Mouse (Mus musculus) kidney, postnatal 36 days (tissue): ENCODE data around the gene Pla2g16.
A peak's percentile ranks its signal among the peaks of the same experiment; 100 is the strongest.

ENCODE experiments used
- DNase-seq, 2 experiments: peaks; one replicate each; pipeline ENCODE4 v3.0.0; 2021 to 2022; ENCODE audit warnings: mixed read lengths in 2 of 2

Pla2g16 gene

DNA sequence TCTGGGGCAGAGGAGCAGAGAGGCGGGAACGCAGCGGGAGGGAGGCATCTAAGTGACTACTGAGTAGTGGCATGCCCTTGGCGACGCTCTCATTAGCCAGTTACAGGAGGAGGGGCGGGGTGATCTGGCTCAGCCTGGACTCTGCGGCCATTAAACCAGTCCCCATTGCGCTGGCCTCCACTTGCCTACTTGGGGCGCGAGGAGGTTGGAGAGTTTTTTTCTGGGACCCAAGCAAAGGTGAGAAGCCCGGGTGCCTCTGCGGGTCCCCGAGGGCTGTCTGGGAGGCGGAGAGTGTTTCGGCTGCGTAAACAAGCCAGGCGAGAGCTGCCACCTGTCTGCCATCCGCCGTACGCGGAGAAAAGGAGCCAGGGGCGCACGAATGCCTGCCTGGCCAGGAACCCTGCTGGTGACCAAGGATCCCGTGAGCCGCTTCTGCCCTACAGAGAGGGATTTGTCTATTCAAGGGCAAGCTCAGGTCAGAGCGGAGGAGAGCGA, at the start of gene Pla2g16:
Pla2g16 (plus strand) TSS at position 132 of the 495 bp plus-strand sequence.
- DNase-seq = peak; percentile 87

DNA sequence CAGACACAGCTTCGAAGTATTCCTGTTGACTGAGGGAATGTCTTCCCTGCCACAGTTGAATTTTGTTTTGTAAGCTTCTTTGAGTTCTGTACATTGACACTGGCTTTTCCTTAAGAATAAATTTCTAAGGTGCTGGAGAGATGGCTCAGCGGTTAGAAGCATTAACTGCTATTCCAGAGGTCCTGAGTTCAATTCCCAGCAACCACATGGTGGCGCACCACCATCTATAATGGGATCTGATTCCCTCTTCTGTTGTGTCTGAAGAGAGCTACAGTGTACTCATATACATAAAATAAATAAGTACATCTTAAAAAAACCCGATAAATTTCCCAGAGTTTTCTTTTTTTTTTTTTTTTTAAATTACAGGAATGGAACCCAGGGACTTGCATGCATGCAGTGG, 49.2 kb upstream of the Pla2g16 start:
- peak in 1 of 2 experiments; percentile 39 for DNase-seq

DNA sequence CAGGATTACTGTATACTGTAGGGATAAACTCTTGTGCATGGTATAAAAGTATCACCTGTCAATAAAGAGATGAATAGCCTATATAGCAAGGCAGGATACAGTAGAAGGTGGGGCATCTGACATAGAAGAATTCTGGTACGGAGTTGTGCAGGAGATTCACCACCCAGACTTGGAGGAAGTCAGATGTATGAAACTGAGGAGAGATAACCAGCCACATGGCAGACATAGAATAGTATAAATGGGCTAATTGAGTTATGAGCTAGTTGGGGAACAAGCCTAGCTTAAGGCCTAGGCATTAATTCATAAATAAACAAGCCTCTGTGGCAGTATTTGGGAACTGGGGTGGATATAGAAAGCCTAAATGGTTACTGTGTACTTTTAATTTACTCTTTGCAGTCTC, 40.8 kb upstream of the Pla2g16 start:
- no peak for DNase-seq

DNA sequence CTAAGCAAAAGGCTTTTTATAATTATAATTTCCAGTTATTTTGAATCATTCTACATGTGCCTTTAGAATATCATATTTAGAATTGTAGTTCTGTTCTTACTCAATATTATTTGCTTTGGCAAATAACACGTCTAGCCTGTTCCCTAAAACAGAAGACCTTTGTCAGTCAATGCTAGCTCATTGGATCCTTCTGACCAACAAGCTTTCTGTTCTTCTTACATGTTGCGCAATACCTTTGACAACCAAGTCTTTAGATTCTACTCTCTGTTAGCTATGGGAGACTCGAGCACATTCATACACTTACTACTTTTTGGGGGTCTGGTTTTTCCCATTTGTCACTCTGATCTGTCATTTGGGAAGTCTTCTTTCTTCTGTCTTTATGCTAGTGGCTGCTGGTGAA, 35.6 kb upstream of the Pla2g16 start:
- no peak for DNase-seq

DNA sequence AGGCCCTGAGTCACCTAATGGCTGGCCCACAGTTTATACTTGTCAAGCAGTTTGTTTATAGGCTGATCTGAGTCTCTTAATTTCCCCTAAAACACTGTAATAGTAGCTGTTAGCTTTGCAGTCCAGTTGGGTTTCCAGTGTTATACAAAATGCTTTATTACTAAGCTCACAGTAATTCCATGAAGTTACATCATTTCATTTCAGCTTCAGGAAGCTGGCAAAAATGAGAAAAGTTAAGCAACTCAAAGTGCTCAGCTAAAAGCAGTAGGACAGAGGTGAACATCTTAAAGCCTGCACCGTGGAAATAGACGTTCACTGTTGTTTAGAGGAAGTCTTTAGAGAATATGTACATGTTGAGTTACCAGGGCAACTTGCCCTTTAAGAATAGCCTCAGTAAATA, 34.4 kb upstream of the Pla2g16 start:
- DNase-seq = no peak

DNA sequence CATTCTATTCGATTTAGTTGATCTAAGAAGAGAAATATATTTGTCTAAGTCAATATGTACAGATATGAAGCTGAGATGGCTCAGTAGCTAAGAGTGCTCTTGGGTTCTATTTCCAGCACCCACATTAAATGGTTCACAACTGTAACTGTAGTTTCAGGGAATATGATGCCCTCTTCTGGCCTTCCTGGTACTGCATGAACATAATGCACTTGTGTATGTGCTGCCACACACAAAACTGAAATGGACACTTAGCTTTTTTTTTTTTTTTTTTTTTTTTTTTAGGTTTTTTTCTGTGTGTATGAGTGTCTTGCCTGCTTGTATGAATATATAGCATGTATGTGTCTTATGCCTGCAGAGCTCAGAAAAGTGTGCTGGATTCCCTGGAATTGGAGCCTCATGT, 34.0 kb upstream of the Pla2g16 start:
- peak; percentile 21 to 57 for DNase-seq

DNA sequence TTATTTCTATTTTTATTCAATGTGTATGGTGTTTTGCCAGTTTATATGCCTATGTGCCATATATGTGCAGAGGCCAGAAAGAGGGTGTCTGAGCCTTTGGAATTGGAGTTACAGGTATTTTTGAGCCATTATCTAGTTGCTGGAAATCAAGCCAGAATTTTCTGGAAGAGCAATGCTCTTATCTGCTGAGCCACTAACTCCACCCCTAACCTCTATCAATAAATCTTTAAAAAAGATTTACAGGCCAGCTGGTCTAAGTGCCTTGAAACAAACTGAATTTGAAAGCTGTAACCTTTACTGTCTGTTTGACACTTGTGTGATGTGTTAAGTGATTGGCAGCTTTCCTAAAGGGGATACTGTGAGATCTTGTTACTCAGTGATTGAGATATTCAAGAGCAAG, 33.5 kb upstream of the Pla2g16 start:
- DNase-seq = no peak

DNA sequence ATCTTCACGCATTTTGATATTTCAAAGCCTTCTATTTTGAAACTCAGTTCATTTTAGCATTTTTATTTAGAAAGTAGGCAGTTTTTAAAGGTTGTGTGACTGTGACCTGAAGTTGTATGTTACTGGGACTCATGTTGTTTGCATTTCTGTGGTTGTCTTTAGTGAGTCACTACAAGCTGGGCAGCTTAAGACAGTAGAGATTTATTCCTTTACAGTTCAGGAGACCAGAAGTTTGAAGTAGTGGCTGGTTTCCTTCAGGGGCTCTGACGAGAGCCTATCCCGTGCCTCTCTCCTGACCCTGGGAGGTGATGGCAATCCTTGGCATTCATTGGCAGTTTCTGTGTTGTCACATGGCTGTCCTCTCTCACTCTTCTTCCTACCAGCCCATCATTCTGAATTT, 32.4 kb upstream of the Pla2g16 start:
- no peak for DNase-seq

DNA sequence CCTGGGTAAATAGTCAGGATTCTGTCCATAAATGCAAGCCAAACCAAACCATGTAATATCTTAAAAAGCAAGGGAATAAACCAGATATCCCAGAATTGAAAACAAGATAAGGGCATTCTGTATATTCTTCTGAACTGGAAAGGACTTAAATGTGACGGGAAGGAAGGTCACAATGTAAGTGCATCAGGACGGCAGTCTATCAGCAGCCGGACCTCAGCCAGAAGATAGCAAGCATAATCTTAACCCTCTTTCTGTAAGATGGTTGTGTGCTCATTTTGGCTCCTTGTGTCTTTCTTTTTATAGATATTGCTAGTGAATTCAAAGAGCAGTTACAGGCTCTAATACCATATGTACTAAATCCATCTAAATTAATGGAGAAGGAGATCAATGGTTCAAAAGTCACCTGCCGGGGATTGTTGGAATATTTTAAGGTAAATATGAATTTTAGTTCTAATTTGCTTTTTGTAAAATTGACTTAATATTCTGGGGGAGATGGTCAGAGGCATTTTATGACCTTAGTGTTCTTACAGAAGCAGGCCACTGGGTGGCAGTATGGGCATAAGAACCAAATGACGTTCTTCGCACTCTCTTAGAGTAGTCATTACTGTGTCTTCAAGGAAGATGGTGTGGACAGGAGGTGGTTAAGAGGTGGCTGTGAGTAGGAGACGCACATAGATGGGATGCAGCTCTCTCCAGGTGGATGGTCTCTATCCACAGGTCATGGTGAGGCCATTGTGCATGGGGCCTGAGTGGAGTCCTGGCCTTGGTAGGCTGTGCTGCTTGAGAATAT, 28.4 kb upstream of the Pla2g16 start:
- peak; percentile 25 to 79 for DNase-seq

DNA sequence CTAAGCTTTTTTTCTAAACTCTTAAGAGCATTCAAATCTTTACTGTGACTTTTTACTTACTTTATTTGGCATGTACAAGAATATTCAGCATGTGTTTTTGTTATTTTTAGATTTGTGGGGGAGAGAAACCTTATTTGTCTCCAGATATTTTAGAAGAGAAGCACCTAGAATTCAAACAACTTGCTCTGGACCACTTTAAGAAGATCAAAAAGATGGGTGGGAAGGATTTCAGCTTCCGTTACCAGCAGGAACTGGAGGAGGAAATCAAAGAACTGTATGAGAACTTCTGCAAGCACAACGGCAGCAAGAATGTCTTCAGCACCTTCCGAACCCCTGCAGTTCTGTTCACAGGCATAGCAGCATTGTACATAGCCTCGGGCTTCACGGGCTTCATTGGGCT, 25.4 kb upstream of the Pla2g16 start:
- DNase-seq = no peak

DNA sequence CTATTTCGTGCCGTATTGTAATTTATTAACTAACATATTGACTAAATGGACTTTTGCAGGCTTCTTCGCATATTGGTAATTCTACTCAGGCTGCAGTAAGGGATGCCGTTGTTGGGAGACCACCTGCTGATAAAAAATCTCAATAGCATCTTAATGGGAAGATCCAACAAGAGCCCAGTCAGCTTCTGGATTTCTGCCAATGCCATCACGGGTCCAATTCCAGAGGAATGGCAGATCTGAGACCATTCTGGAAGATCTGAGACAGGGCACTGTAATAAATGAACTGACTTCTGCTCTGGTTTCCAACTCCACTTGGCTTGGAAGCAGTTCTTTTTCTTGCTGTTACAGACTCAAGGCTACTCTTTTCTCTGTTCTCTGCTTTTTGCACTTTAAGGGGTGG, 23.4 kb upstream of the Pla2g16 start:
- peak in 1 of 2 experiments; percentile 32 for DNase-seq

DNA sequence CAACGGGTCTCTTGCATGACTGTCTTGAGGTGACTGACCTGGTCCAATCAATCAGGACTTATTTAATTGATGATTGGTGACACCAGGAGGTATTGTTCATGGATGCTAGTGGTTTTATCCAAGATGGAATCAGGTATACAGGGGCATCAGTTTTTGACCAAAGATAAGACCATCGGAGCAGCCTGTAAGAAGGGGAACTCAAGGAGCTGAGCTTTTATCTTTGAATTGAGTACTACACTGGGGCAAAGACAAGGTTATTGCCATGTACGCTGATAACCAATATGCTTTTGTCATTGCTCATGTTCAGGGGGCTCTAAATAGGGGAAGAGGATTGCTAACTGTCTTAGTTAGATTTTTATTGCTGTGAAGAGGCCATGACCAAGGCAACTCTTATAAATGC, 8.3 kb upstream of the Pla2g16 start:
- DNase-seq = no peak

DNA sequence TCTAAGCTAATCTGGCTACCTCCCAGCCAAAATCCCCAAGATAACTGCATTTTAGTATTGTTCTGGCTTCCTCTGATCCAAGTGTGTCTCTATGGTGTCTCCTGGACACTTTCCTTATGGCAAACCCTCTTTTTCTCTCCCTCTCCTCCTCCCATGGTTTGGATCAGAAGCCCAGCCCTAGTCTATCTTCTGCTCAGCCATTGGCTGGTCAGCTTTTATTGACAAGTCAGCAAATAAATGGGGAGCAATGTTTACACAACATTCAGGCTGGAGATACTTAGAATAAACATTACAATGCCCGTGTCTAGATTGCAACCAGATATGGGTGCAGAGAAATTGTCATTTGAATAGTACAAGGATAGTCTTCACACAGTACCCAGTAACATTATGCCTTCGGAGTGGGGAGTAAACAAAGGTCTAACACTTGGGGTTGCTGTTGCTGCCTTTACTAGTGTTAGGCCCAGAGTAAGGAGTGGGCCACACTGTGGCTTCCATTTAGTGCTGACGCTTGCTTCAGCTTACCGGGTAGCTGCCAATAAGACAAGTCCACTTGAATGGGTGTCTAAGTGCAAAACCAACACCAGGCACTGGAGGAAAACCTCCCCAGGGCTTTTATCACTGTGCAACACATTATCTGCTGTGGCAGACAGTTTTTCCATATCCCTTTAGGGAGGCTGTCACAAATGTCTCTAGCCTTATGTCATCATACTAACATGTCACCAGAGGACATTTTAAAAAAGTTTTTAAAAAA, 5.5 kb upstream of the Pla2g16 start:
- DNase-seq = no peak

DNA sequence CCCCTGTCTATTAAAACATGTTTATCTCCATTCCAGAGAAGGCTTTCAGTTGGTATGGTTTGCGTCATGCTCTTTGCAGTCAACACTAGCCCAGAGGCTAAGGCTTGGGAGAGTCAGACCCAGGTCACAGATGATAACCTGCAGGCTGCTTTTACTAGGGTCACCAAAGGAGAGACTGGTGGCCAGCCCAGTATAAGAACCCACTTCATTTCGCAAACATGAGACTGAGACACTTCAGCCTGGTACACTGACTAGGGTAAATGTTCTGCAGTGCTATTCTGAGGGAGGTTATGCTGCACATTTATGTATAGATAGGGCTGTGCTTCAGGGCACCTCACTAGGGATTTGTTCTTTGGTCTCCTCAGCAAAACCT, 5.0 kb upstream of the Pla2g16 start:
- no peak for DNase-seq

DNA sequence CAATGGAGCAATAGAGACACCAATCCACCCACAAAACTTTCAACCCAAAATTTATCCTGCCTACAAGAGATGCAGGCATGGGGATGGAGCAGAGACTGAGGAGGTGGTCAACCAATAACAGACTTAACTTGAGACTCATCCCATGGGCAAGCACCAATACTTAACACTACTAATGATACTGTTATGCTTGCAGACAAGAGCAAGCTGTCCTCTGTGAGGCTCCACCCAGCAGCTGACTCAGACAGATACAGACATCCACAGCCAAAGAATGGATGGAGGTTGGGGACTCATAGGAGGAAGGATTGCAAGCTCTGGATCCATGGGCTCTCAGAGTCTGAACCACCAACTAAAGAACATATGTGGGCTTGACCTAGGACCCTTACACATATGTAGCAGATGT, 3.8 kb upstream of the Pla2g16 start:
- no peak for DNase-seq

DNA sequence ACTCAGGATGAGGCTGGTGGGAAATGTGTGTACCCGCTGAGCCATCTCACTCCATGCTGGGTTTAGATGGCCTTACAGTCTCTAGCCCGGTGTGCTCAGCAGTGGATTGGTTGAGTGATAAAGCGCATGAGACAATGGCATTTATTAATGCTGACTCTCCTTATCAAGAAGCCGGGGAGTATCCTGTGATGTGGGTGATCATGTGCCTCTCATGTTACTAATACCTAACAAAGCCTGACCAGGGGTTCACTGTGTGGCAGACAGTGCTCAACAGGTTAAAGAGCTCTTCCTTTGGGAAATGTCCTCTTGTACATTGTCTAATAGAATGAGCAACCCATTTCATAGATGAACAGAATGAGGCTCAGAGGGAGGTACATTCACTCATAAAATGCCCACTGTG, 2.4 kb upstream of the Pla2g16 start:
- no peak for DNase-seq

DNA sequence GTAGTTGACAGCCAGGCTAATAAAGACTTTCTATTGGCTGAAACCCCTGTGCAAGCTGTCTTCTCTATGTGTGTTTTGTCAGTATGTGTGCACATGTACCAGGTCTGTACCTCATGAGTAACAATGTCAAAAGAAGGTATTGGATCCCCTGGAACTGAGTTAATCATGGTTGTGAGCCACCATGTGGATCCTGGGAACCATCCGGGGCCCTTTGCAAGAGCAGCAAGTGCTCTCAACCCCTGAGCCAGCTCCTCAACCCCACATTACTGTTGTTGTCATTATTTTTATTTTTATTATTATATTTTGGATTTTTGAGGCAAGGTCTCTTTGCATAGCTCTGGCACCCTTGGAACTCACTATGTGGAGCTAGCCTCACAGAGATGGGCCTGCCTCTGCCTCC, 618 bp upstream of the Pla2g16 start:
- no peak for DNase-seq

DNA sequence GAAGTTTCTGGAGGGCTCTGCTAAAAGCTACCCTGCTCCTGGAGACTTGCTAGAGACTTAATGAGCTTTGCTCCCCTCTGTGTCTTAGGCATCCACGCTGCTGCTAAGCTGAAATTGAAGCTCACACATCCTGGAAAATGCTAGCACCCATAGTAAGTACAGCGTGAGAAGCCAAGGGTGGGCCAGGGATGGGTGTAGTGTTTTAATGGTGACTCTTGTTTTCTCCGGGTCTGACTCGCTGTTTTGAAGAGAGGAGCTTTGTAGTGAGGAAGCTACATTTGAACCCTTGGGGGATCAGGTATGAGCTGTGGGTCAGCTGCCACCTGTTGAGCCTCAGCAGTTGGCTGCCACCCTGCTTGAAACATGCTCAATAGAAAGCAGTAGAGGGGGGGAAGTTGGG, 585 bp downstream of the Pla2g16 start:
- no peak for DNase-seq

DNA sequence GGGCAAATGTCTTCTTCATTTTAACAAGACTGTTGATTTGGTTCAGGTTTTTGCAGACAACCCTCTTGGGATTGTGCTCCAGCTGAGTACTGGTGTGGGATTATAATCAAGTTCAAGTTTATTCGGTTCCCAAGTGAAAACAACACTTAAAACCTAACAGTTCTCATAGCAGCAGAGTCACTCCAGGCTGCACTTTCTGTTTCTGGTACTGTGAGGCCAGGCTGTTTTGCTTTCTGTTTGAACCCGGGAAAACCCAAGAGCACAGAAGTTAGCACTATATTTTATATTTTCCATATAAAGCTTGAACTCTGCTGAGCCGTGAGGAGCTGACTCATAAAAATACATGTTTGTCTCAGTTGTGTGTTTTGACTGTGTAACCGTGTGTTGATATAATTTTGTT, 1.4 kb downstream of the Pla2g16 start:
- DNase-seq = no peak

DNA sequence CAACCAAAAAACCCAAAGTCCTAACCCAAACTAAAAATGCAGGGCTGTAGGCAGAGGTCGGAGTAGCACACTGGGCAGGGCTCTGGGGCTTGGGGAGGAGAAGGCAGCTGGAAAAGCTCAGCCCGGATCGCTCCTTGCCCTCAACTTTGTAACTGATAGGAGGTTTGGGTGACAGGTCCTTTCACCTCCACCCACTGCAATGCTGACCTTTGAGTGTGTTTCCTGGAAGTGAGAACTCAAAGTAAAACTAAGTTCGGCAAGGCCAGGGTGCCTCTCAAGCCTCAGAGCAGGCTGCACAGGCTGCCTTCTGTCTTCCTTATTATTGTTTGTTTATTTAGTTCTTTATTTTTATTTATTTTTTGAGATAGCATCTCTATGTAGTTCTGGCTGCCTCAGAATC, 2.7 kb downstream of the Pla2g16 start:
- peak in 1 of 2 experiments; percentile 13 for DNase-seq

DNA sequence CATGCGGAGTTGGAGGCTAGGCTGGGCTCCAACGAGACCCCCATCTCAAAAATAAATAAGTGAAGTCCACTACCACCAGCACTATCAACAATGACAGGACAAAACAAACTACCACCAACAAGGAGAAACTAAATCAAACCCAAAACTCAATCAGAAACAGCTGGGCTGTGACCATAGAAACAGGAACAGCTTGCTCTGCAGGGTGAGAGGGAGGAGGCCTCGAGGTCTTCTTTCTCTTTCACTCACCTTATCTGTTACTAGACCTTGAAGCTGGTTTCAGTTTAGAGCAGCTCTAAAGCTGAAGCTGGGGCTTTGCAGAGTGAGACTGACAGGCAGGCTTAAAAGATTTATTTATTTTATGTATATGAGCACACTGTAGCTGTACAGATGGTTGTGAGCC, 4.2 kb downstream of the Pla2g16 start:
- no peak for DNase-seq

DNA sequence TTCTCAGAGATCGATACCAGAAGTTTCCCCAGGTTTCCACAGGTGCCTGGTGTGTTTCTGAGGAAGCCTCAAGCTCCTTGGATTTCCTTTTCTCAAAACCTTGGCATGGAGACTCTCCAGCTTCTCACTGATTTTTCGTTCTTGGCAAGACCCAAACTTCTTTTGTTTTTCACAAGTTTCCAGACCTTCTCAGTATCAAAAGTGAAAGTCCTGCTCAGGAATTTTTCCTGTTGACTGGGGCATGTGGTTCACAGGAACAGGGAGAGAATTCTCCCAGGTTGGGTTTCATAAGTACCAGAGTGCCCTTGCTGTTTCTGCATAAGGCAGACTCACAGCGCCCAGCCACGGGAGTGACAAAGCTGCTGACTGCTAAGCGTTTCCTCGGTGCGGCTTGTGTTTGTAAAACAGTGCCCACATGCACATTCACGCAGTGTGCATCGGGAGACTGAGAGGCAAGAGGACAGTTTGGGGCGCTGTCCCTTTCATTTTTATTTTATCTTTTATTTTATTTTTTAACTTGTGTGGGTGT, 5.4 kb downstream of the Pla2g16 start:
- DNase-seq = peak in 1 of 2 experiments; percentile 16

DNA sequence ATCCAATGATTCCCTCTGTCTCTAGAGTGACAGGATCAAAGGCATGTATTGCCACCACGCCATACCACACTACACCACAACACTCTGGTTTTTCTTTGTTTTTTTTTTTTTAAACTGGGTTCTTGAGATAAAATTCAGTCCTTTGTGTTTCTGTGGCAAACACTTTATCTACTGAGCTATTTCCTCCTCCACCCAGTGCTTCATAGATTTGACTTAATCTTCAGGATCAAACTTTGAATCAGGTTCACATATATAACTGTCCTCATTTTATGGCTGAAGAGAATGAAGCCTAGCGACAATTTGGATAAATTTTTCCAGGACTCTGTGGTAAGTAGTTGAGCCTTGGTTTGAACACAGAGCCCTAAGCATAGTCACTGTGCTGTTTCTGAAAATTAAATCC, 6.4 kb downstream of the Pla2g16 start:
- no peak for DNase-seq

DNA sequence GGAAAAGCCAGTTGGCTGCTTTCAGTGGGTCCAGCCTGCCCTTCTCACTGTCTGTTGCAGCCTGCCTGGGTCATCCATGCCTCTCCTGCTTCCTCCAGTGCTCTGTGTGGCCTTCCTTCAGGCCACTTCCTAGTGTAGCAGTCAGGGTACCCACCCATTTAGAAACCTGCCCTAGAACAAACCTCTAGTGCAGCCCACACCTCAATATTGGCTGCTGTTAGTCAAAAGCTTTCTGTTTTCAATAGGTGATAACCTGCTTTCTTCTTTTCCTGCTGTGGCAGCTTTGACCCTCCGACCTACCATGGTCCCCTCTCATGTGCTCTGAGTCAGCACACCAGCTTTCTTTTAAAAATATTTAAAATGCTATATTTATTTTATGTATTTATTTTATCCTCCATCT, 7.2 kb downstream of the Pla2g16 start:
- no peak for DNase-seq
